Mouse (Mus musculus) E14TG2a.4 (cell line): ENCODE data around the gene Stmn1.
A peak's percentile ranks its signal among the peaks of the same experiment; 100 is the strongest.

Experiments
- CTCF ChIP-seq: conservative IDR thresholded peaks from 2 replicates; pipeline ENCODE4 v1.5.1; 2014; ENCODE audit warnings: low read length
- NANOG ChIP-seq: IDR thresholded peaks from 2 replicates; pipeline ENCODE4 v1.6.1; 2014; ENCODE audit warnings: borderline replicate concordance, low read length, mixed read lengths
- POU5F1 ChIP-seq: IDR thresholded peaks from 2 replicates; pipeline ENCODE4 v1.6.1; 2014; ENCODE audit warnings: low read length, borderline replicate concordance

DNA sequence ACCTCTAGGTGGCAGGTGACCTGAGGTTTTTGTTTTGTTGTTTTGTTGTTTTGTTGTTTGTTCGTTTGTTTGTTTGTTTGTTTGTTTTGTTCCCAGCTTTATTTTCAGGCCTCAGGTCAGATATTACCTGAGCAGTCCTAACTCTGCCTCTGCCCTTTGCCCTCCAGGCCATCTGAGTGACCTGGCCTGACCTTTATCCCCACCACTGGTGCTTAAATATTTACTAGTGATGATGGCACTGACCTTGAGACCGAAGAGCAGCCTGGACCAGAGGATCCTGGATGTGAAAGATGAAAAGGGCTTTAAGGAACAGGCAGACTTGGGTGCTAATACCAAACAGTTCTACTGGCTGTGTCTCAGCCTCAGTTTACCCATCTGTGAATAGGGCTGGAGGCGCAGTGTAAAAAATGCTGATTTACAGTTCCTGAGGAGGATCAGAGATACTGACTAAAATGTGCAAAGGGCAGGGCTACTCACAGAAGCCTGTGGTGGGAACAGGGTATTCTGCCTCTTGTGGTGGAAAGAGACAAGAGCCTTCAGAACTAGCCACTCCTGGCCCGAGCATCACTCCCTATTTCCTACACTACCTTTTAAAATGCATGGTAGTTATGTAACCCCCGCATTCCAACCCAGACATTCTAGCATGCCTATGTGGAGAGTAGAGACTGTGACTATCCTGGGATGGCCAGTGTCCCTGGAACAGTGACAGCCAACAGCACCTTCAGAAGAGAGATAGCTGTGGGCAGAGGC lies 17.2 kb downstream of the Stmn1 start:
- TF ChIP-seq CTCF (0 out of 2 replicates have a peak, but pooled peaks have one; percentile 8), POU5F1 (no peak), NANOG (no peak)
